Mouse (Mus musculus): ENCODE results near the gene Mllt10. TPM values are rescaled to one million over a fixed set of nuclear protein-coding genes. Genes with fewer than 3 reads are reported as not detected.
A peak's percentile ranks its signal among the peaks of the same experiment; 100 is the strongest.

The Mllt10 gene
- polyA plus RNA-seq, 1 experiment from 2014 or later = 56.0 TPM

GRCm38 (mm10) chr2:18217867-18218266 is 162.8 kb downstream of the Mllt10 start:
- H3K9me3 ChIP-seq (ENCODE audit: control insufficient read depth, low read length) = no peaks in the 10 kb centered on the region
- peaks cover 21% of the 10 kb centered on the region for H3K36me3 ChIP-seq (ENCODE audit: control insufficient read depth, insufficient read depth)
- H3K27me3 ChIP-seq (replicated peaks; ENCODE audit: control insufficient read depth, insufficient read depth, low read length) = no peaks in the 10 kb centered on the region
- H3K4me1 ChIP-seq (replicated peaks; ENCODE audit: control insufficient read depth, insufficient read depth, low read length) = no peaks in the 10 kb centered on the region
- 81% methylated on average over 3 of the region's 3 CpGs for WGBS
- no peak overlapping the region for H3K4me2 ChIP-seq (ENCODE audit: low read length)
- no peak overlapping the region for H3K9ac ChIP-seq (replicated peaks; ENCODE audit: low read depth, low read length)
- ATAC-seq = no peak
- no peak overlapping the region for H3K4me3 ChIP-seq (replicated peaks; ENCODE audit: low read length)
- H3K27ac ChIP-seq (ENCODE audit: low read length) = no peak overlapping the region

- H3K9ac ChIP-seq (replicated peaks; ENCODE audit: low read depth, low read length) = no peak overlapping the region
- H3K4me1 ChIP-seq (replicated peaks; ENCODE audit: control insufficient read depth, insufficient read depth, low read length) = no peaks in the 10 kb centered on the region
- H3K36me3 ChIP-seq (ENCODE audit: control insufficient read depth, insufficient read depth) = peaks cover 21% of the 10 kb centered on the region
- no peak overlapping the region for H3K4me3 ChIP-seq (replicated peaks; ENCODE audit: low read length)
- ATAC-seq = no peak
- 67% methylated on average over 5 of the region's 5 CpGs for WGBS
- no peaks in the 10 kb centered on the region for H3K9me3 ChIP-seq (ENCODE audit: control insufficient read depth, low read length)
- H3K27me3 ChIP-seq (replicated peaks; ENCODE audit: control insufficient read depth, insufficient read depth, low read length) = no peaks in the 10 kb centered on the region
- H3K27ac ChIP-seq (ENCODE audit: low read length) = no peak overlapping the region
- H3K4me2 ChIP-seq (ENCODE audit: low read length) = no peak overlapping the region
Measured at GRCm38 (mm10) chr2:18218500-18218899, 163.5 kb downstream of the Mllt10 start.

GRCm38 (mm10) chr2:18219136-18219535 is 164.1 kb downstream of the Mllt10 start:
- H3K9ac ChIP-seq (replicated peaks; ENCODE audit: low read depth, low read length) = no peak overlapping the region
- peaks cover 17% of the 10 kb centered on the region for H3K36me3 ChIP-seq (ENCODE audit: control insufficient read depth, insufficient read depth)
- no peak overlapping the region for H3K27ac ChIP-seq (ENCODE audit: low read length)
- H3K27me3 ChIP-seq (replicated peaks; ENCODE audit: control insufficient read depth, insufficient read depth, low read length) = no peaks in the 10 kb centered on the region
- no peaks in the 10 kb centered on the region for H3K9me3 ChIP-seq (ENCODE audit: control insufficient read depth, low read length)
- 80% methylated on average over 8 of the region's 8 CpGs for WGBS
- H3K4me3 ChIP-seq (replicated peaks; ENCODE audit: low read length) = no peak overlapping the region
- no peaks in the 10 kb centered on the region for H3K4me1 ChIP-seq (replicated peaks; ENCODE audit: control insufficient read depth, insufficient read depth, low read length)
- H3K4me2 ChIP-seq (ENCODE audit: low read length) = no peak overlapping the region
- ATAC-seq = no peak

GRCm38 (mm10) chr2:18219569-18219968 is 164.5 kb downstream of the Mllt10 start:
- 90% methylated on average over 13 of the region's 13 CpGs for WGBS
- no peaks in the 10 kb centered on the region for H3K27me3 ChIP-seq (replicated peaks; ENCODE audit: control insufficient read depth, insufficient read depth, low read length)
- H3K4me2 ChIP-seq (ENCODE audit: low read length) = no peak overlapping the region
- ATAC-seq = no peak
- H3K4me1 ChIP-seq (replicated peaks; ENCODE audit: control insufficient read depth, insufficient read depth, low read length) = no peaks in the 10 kb centered on the region
- H3K9me3 ChIP-seq (ENCODE audit: control insufficient read depth, low read length) = no peaks in the 10 kb centered on the region
- no peak overlapping the region for H3K9ac ChIP-seq (replicated peaks; ENCODE audit: low read depth, low read length)
- no peak overlapping the region for H3K4me3 ChIP-seq (replicated peaks; ENCODE audit: low read length)
- peaks cover 15% of the 10 kb centered on the region for H3K36me3 ChIP-seq (ENCODE audit: control insufficient read depth, insufficient read depth)
- no peak overlapping the region for H3K27ac ChIP-seq (ENCODE audit: low read length)

- Histone ChIP-seq H3K4me3 (replicated peaks; ENCODE audit: low read length) (no peak overlapping the region), H3K36me3 (ENCODE audit: control insufficient read depth, insufficient read depth) (no peaks in the 10 kb centered on the region), H3K9me3 (ENCODE audit: control insufficient read depth, low read length) (no peaks in the 10 kb centered on the region), H3K4me2 (ENCODE audit: low read length) (no peak overlapping the region), H3K27ac (ENCODE audit: low read length) (no peak overlapping the region), H3K4me1 (replicated peaks; ENCODE audit: control insufficient read depth, insufficient read depth, low read length) (peaks cover 6% of the 10 kb centered on the region), H3K27me3 (replicated peaks; ENCODE audit: control insufficient read depth, insufficient read depth, low read length) (no peaks in the 10 kb centered on the region), H3K9ac (replicated peaks; ENCODE audit: low read depth, low read length) (no peak overlapping the region)
- no peak for ATAC-seq
- 74% methylated on average over 8 of the region's 8 CpGs for WGBS
Measured at GRCm38 (mm10) chr2:18228486-18229062, 173.5 kb downstream of the Mllt10 start.

- Histone ChIP-seq H3K27ac (ENCODE audit: low read length) (no peak overlapping the region), H3K36me3 (ENCODE audit: control insufficient read depth, insufficient read depth) (no peaks in the 10 kb centered on the region), H3K4me3 (replicated peaks; ENCODE audit: low read length) (no peak overlapping the region), H3K4me1 (replicated peaks; ENCODE audit: control insufficient read depth, insufficient read depth, low read length) (peaks cover 12% of the 10 kb centered on the region), H3K27me3 (replicated peaks; ENCODE audit: control insufficient read depth, insufficient read depth, low read length) (no peaks in the 10 kb centered on the region), H3K9me3 (ENCODE audit: control insufficient read depth, low read length) (no peaks in the 10 kb centered on the region), H3K9ac (replicated peaks; ENCODE audit: low read depth, low read length) (no peak overlapping the region), H3K4me2 (ENCODE audit: low read length) (no peak overlapping the region)
- WGBS = 16% methylated on average over 2 of the region's 2 CpGs
- no peak for ATAC-seq
Measured at GRCm38 (mm10) chr2:18229279-18229678, 174.2 kb downstream of the Mllt10 start.

- Histone ChIP-seq H3K36me3 (ENCODE audit: control insufficient read depth, insufficient read depth) (no peaks in the 10 kb centered on the region), H3K9ac (replicated peaks; ENCODE audit: low read depth, low read length) (no peak overlapping the region), H3K4me1 (replicated peaks; ENCODE audit: control insufficient read depth, insufficient read depth, low read length) (peaks cover 12% of the 10 kb centered on the region), H3K9me3 (ENCODE audit: control insufficient read depth, low read length) (no peaks in the 10 kb centered on the region), H3K4me2 (ENCODE audit: low read length) (no peak overlapping the region), H3K4me3 (replicated peaks; ENCODE audit: low read length) (no peak overlapping the region), H3K27me3 (replicated peaks; ENCODE audit: control insufficient read depth, insufficient read depth, low read length) (no peaks in the 10 kb centered on the region), H3K27ac (ENCODE audit: low read length) (no peak overlapping the region)
- 86% methylated on average over 4 of the region's 4 CpGs for WGBS
- ATAC-seq = no peak
Measured at GRCm38 (mm10) chr2:18231143-18231542, 176.1 kb downstream of the Mllt10 start.

- Histone ChIP-seq H3K4me3 (replicated peaks; ENCODE audit: low read length) (no peak overlapping the region), H3K9me3 (ENCODE audit: control insufficient read depth, low read length) (no peaks in the 10 kb centered on the region), H3K36me3 (ENCODE audit: control insufficient read depth, insufficient read depth) (no peaks in the 10 kb centered on the region), H3K4me2 (ENCODE audit: low read length) (no peak overlapping the region), H3K9ac (replicated peaks; ENCODE audit: low read depth, low read length) (no peak overlapping the region), H3K27me3 (replicated peaks; ENCODE audit: control insufficient read depth, insufficient read depth, low read length) (no peaks in the 10 kb centered on the region), H3K27ac (ENCODE audit: low read length) (no peak overlapping the region), H3K4me1 (replicated peaks; ENCODE audit: control insufficient read depth, insufficient read depth, low read length) (peaks cover 12% of the 10 kb centered on the region)
- WGBS = 5% methylated on average over 5 of the region's 5 CpGs
- peak; percentile 57 for ATAC-seq
Measured at GRCm38 (mm10) chr2:18232883-18233567, 178.0 kb downstream of the Mllt10 start.

GRCm38 (mm10) chr2:18235524-18235923 is 180.5 kb downstream of the Mllt10 start:
- no peak overlapping the region for H3K4me3 ChIP-seq (replicated peaks; ENCODE audit: low read length)
- H3K4me2 ChIP-seq (ENCODE audit: low read length) = no peak overlapping the region
- H3K9ac ChIP-seq (replicated peaks; ENCODE audit: low read depth, low read length) = no peak overlapping the region
- H3K36me3 ChIP-seq (ENCODE audit: control insufficient read depth, insufficient read depth) = no peaks in the 10 kb centered on the region
- no peak for ATAC-seq
- H3K27me3 ChIP-seq (replicated peaks; ENCODE audit: control insufficient read depth, insufficient read depth, low read length) = no peaks in the 10 kb centered on the region
- H3K9me3 ChIP-seq (ENCODE audit: control insufficient read depth, low read length) = no peaks in the 10 kb centered on the region
- H3K4me1 ChIP-seq (replicated peaks; ENCODE audit: control insufficient read depth, insufficient read depth, low read length) = peaks cover 12% of the 10 kb centered on the region
- H3K27ac ChIP-seq (ENCODE audit: low read length) = no peak overlapping the region
- WGBS = 97% methylated on average over 5 of the region's 5 CpGs

All from forebrain, embryonic 16.5 days (tissue).